7 mouse cellular contexts compared by ENCODE assay signal in genomic region chr4:149854770-149855169, GRCm38 (mm10).
A peak's percentile ranks its signal among the peaks of the same experiment; 100 is the strongest.
DNase-seq lines count a peak whose midpoint lies in the region; ATAC-seq and TF ChIP-seq lines count a peak whose summit lies in the region.

No protein-coding gene starts in this region.

- ATAC-seq in forebrain, postnatal 0 days = no peak
- ATAC-seq in liver, embryonic 12.5 days = 0 out of 2 replicates have a peak, but pooled peaks have one; percentile 38
- ATAC-seq in stomach, embryonic 16.5 days (ENCODE audit: insufficient read depth, low FRiP score) = no peak

- no peaks in the 10 kb centered on the region for H3K36me3 ChIP-seq in spleen, adult 2 months (ENCODE audit: control insufficient read depth, insufficient read depth, low read length)
- H3K36me3 ChIP-seq in forebrain, postnatal 0 days (ENCODE audit: insufficient read depth) = no peaks in the 10 kb centered on the region
- H3K36me3 ChIP-seq in liver, embryonic 12.5 days = no peaks in the 10 kb centered on the region
- no peaks in the 10 kb centered on the region for H3K36me3 ChIP-seq in stomach, embryonic 16.5 days (ENCODE audit: control insufficient read depth, insufficient read depth, low read length)

- H3K27me3 ChIP-seq in spleen, adult 2 months (ENCODE audit: control insufficient read depth, insufficient read depth, low read length) = no peaks in the 10 kb centered on the region
- no peaks in the 10 kb centered on the region for H3K27me3 ChIP-seq in forebrain, postnatal 0 days (ENCODE audit: insufficient read depth, low read length)
- peaks cover 65% of the 10 kb centered on the region for H3K27me3 ChIP-seq in liver, embryonic 12.5 days (replicated peaks)
- H3K27me3 ChIP-seq in stomach, embryonic 16.5 days (ENCODE audit: control insufficient read depth, insufficient read depth, low read length) = no peaks in the 10 kb centered on the region; the same call in 1 of the 2 replicates

- H3K9ac ChIP-seq in forebrain, postnatal 0 days = peak overlapping the region; percentile 37
- no peak overlapping the region for H3K9ac ChIP-seq in liver, embryonic 12.5 days
- peak overlapping the region; percentile 47 for H3K9ac ChIP-seq in stomach, embryonic 16.5 days (ENCODE audit: low read length)

- no peaks in the 10 kb centered on the region for H3K9me3 ChIP-seq in forebrain, postnatal 0 days (ENCODE audit: low read length)
- H3K9me3 ChIP-seq in liver, embryonic 12.5 days (replicated peaks) = no peaks in the 10 kb centered on the region
- no peaks in the 10 kb centered on the region for H3K9me3 ChIP-seq in stomach, embryonic 16.5 days (replicated peaks; ENCODE audit: control insufficient read depth, low read length)

- peak overlapping the region; percentile 36; the same call in 1 of the 2 replicates for H3K4me3 ChIP-seq in spleen, adult 2 months (ENCODE audit: extremely low read depth, insufficient read depth, insufficient read length)
- H3K4me3 ChIP-seq in forebrain, postnatal 0 days (ENCODE audit: low read depth, low read length) = peak overlapping the region; percentile 28
- peak overlapping the region; percentile 32 for H3K4me3 ChIP-seq in liver, embryonic 12.5 days
- H3K4me3 ChIP-seq in stomach, embryonic 16.5 days (replicated peaks; ENCODE audit: low read length) = no peak overlapping the region

- peak overlapping the region; percentile 54 for H3K4me2 ChIP-seq in forebrain, postnatal 0 days (ENCODE audit: low read depth)
- peak overlapping the region; percentile 63 for H3K4me2 ChIP-seq in liver, embryonic 12.5 days
- H3K4me2 ChIP-seq in stomach, embryonic 16.5 days (ENCODE audit: low read depth, low read length) = peak overlapping the region; percentile 50

- 45% methylated on average over 9 of the region's 9 CpGs for WGBS in spleen, adult 2 months
- 51% methylated on average over 9 of the region's 9 CpGs for WGBS in forebrain, postnatal 0 days
- 41% methylated on average over 9 of the region's 9 CpGs for WGBS in liver, embryonic 12.5 days (ENCODE audit: insufficient replicate concordance)
- 62% methylated on average over 9 of the region's 9 CpGs for WGBS in stomach, embryonic 16.5 days

- peaks cover 27% of the 10 kb centered on the region; the same call in 1 of the 2 replicates for H3K4me1 ChIP-seq in spleen, adult 2 months (ENCODE audit: control insufficient read depth, insufficient read depth, insufficient read length)
- H3K4me1 ChIP-seq in forebrain, postnatal 0 days (ENCODE audit: insufficient read depth) = 0 out of 2 replicates have a peak, but pooled peaks cover 5% of the 10 kb centered on the region
- H3K4me1 ChIP-seq in liver, embryonic 12.5 days = peaks cover 23% of the 10 kb centered on the region
- peaks cover 7% of the 10 kb centered on the region for H3K4me1 ChIP-seq in stomach, embryonic 16.5 days (ENCODE audit: control insufficient read depth, insufficient read depth, low read length)

- TF ChIP-seq POLR2A in spleen, adult 2 months (IDR thresholded peaks at IDR 0.05; ENCODE audit: low read depth, low read length) = no peak

- no peak for DNase-seq in spleen, adult 2 months (ENCODE audit: low read depth in 1 of 2, low spot score in 2 of 2)
- no peak for DNase-seq in spleen, postnatal 14 days (ENCODE audit: low spot score in 2 of 2)
- DNase-seq in forebrain, postnatal 0 days = no peak
- DNase-seq in right cerebral cortex, postnatal 36 days (ENCODE audit: low spot score in 2 of 2) = no peak
- no peak for DNase-seq in T-cell, adult 2 months (ENCODE audit: low spot score)

- peak overlapping the region; percentile 75 for H3K27ac ChIP-seq in spleen, adult 2 months (ENCODE audit: insufficient read depth, low read length)
- H3K27ac ChIP-seq in forebrain, postnatal 0 days (ENCODE audit: low read depth, low read length) = no peak overlapping the region
- H3K27ac ChIP-seq in liver, embryonic 12.5 days = no peak overlapping the region
- H3K27ac ChIP-seq in stomach, embryonic 16.5 days (ENCODE audit: low read length) = peak overlapping the region; percentile 10; the same call in 1 of the 2 replicates

- no peak for TF ChIP-seq CTCF in spleen, adult 2 months (IDR thresholded peaks at IDR 0.05; ENCODE audit: extremely low read depth, insufficient read depth, insufficient read length, insufficient replicate concordance)
- no peak for TF ChIP-seq CTCF in forebrain, postnatal 0 days (IDR thresholded peaks at IDR 0.05; ENCODE audit: low read depth)

Comparison
In these comparisons a context has a peak if more than half of its experiments do, and no peak if none do; other contexts are left out.
1. H3K27ac ChIP-seq: peak in spleen, adult 2 months (single experiment) and stomach, embryonic 16.5 days (single experiment); none in forebrain, postnatal 0 days (single experiment) and liver, embryonic 12.5 days (single experiment).
2. Peak in every context shown above with its lines, with median percentiles within 50 percentile points of each other: H3K4me2 ChIP-seq.